Mouse (Mus musculus) lung, adult 2 months (tissue): Measurements from ENCODE around the gene Sesn2.

Experiments used
- CTCF ChIP-seq: fragments of 200-500 bp; IDR thresholded peaks from 2 replicates; pipeline ENCODE4 v1.5.1; 2011; ENCODE audit warnings: mild to moderate bottlenecking, low read length, control low read depth; ENCODE audit not compliant: insufficient read depth
- POLR2A ChIP-seq: fragments of 200-500 bp; IDR thresholded peaks from 2 replicates; pipeline ENCODE4 v1.6.1; 2011; ENCODE audit warnings: low read depth, mild to moderate bottlenecking, control low read depth, low read length, borderline replicate concordance; ENCODE audit errors: extremely low read depth

DNA sequence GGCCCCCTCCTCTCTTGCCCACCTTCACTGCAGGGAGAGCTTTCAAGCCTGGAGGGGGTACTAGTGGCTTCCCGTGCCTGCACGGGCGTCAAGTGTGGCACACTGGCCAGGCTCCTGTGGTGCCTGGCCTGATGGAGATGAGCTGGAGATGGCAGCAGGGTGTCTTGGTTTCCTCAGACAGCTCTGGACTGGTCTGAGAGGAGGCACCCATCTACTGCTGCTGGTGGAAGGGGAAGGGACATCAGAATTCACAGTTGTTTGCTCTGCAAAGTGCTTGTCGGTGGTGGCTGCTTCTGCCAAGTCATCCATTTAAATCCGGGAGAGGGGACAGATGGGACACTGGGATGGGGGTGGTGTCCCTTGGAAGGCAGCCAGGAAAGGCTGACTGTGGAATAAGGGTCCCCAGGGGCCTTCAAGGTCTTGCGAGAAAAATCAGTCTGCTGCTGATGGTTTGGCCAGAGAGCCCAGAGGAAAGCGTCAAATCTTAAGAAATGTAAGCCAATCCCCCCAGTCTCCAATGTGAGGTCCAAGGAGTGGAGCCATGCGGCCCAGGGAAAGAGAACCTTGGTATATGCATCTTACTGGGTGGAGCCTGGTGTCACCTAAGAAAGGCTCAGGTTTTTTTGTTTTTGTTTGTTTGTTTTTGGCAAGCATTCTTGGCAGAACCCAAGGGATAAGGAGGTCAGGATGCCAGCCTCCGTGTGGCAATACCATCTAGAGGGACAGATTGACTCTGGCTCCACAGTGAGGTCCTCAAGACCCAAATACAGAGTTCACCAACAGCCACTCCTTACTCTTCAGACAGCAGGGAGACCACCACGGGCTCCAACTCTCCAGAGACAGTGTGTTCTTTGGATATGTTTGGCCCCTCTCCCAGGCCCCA, 17.9 kb downstream of the Sesn2 start:
- TF ChIP-seq CTCF (no peak), POLR2A (no peak)
